Mouse (Mus musculus) cerebellum, adult 8-10 months (tissue): ENCODE measurements at regions not wholly inside any gene's neighbourhood (a gene's known extent, or its start where the extent isn't known, plus 50 kb on each side); places are given as distances from the start of the nearest gene placed in this dataset.

Experiments used
- DNase-seq: peaks from one replicate; pipeline ENCODE4 v3.0.0; 2022

DNA sequence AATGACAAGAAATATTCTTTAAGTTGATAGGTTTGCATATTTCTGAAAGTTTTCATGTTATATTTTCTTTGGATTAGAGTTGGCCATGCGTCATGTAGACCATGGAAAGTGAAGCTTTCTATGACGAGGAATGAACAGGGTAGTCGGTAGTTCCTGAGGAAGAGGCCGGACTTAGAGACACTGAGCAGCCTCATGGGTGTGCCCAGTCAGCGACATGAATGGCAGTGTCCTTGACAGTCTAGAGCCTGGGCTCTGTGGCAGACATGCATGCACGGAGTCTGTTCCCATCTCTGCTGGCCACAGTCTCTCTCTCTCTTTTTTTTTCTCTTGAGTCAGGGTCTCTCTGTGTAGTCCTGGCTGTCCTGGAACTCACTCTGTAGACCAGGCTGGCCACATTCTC is 1176.9 kb upstream of the A1bg start:
- DNase-seq: no peak

- DNase-seq: no peak
Observed at GRCm38 (mm10) chr15:62098791-62099660, 1176.2 kb upstream of the A1bg start.

- DNase-seq: no peak
Observed at GRCm38 (mm10) chr15:62096778-62097177, 1174.0 kb upstream of the A1bg start.

- DNase-seq: no peak
Observed at GRCm38 (mm10) chr15:62095198-62095597, 1172.4 kb upstream of the A1bg start.

- DNase-seq: no peak
Observed at GRCm38 (mm10) chr15:62093672-62094071, 1170.9 kb upstream of the A1bg start.

DNA sequence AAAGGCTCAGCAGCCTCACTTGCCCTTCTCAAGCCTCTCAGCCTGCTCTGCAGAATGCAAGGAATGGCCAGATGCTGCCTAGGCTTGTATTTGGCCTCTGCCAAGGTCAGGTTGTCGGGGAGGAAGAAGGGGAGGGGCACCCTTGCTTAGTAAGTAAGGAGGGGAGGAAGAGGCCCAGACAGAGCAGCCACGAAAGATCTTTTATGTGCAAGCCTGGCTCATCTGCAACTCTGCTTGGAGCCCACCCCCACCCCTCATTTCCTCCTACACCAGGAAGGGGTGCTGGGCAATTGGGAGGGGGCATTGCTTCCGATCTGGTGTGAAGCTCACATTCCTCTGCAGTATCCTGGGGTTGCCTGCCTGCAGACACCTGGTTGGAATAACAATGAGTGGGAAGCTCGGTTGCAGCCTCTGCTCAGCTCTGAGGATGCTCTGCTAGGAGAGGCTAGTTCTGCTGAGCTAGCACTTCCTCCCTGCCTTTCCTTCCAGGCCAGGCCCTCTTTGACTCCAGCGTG is 1169.9 kb upstream of the A1bg start:
- no peak for DNase-seq

DNA sequence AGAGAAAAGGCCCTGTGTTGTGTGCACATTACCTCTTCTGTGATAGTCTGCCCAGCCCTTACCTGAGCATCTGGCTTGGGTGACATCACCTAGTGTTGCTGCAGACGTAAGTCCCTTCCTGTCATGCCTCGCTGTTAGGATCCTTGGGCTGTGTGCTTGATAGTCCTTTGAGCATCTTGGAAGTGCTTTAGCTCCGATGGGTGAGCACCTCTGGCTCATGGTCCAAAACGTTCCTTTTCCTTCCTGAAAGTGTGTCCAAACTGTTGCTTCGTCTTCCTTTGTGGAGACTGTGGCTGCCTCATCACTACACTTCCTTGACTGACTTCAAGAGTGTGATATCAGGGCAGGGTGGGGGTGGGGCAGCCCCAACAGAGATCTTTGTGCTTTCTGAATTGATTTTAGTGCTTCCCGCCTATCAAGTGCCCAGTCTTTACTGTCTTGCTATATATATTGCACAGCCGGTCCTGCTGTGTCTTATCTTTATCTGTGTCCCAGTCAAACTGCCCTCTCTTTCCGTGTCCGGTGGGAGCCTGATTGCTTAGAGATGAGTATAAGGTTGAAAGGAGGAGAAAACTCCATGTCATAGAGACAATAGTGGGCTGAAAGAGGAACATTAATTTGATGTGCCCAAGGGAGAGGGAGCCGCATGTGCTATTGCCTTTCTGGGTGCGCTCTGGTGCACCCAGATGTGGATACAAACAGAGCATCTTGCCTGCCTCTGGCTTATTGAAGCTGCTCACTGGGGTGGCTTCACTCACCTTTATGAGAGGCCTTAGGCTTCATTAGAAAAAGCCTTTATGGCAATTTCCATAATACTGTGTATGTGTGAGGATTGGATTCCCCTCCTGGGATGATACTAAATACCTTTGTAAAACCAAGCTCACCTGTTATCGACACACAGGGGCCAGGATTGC is 1169.2 kb upstream of the A1bg start:
- no peak for DNase-seq

DNA sequence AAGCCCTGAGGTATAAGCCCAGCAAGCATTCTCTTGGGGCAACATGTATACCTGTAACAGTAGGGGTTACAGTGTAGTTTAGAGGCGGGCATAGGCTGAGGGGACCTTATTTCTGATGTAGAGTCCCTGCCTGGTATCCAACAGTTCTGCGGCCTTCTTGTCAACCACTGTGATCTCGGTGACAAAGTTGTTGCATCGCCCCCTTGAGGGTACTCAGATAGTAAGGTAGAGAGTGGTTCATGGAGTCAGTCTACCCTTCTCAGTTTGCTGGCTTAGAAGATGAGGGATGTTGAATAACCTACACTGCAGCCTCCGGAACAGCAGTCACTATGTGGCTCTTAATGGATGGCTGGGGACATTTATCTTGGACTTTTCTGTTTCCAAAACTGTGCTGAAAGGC is 1168.3 kb upstream of the A1bg start:
- no peak for DNase-seq

DNA sequence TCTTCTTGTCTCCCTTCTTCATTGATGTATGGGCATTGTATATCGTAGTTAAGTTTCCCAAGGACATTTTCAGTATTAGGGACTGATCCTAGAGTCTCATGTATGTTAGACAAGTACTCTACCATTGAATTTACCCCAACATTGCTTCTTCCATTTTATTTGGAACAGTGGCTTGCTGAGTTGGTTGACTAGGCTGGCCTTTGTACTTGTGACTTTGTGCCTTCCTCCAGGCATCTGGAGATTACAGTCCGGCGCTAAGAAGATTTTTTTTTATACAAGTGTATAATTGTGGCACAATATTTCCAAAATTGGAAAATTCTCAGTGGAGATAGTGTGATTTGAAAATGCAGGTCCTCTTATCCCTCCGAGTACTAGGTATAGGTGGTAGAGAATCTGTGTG is 1165.5 kb upstream of the A1bg start:
- no peak for DNase-seq

- DNase-seq: no peak
Observed at GRCm38 (mm10) chr15:62087755-62088154, 1164.9 kb upstream of the A1bg start.

DNA sequence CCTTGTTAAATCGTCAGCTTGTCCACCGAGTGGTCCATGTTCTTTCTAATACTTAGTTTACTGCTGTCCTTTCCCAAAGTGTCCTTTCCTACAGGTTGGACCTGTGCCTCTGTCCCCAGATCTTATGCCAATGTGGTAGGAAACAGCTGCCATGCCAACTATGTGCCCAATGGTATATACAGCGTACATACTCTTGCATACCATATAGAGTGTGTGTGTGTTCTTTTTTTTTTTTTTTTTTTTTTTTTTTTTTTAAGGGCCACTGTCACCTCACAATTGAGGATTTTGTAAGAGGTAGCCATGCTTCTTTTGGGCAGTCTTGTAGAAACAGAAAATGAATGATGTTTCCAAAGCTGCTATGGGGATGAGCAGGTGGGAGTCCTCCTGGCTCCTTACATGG is 1163.2 kb upstream of the A1bg start:
- DNase-seq: no peak

- no peak for DNase-seq
Observed at GRCm38 (mm10) chr15:62083347-62083746, 1160.5 kb upstream of the A1bg start.

- DNase-seq: no peak
Observed at GRCm38 (mm10) chr15:62082539-62082938, 1159.7 kb upstream of the A1bg start.

DNA sequence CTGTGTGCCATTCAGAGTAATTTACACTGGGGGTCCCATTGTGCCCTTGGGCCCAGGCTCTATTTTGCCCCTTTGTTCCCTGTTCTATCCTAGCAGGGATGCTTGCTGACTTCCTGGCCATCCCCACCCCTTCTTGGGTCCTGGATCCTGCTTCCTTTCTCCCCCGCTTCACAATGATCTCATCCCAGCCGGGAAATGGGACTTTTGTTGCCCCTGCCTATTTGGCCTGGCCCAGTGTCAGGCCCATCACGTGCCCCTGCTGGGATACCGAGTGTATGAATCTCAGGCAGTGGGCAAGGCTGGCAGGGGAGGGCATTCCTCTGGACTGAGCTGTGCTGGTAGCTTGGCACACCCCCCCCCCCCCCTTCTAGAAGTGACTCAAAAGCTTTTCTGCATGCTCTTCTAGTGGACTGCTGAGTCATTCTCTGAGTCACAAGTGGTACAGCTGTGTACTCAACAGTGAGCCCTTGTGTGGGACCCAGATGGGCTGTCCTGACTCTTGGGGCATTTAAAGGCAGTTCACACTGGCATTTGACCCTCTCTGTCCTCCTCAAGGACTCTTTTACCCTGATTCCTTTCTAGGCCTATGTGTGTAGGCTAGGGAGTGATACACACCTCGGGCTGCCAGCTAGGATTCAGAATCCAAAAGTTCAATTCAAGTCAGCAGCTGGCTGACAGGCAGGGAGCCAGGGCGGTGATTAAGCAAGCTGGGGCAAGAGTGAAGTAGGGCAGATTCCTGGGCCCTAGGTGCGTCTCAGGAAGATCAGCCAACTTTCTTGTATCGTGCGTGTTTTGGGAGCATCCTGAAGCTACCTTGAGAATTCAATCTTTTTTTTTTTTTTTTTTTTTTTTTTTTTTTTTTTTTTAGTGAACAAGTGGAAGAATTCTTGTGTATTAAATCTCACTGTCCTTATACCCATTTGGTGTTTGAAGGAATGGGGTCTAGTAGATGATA is 1156.6 kb upstream of the A1bg start:
- DNase-seq: peak; percentile 8

GRCm38 (mm10) chr15:62076552-62077234 is 1153.9 kb upstream of the A1bg start:
- DNase-seq: no peak

DNA sequence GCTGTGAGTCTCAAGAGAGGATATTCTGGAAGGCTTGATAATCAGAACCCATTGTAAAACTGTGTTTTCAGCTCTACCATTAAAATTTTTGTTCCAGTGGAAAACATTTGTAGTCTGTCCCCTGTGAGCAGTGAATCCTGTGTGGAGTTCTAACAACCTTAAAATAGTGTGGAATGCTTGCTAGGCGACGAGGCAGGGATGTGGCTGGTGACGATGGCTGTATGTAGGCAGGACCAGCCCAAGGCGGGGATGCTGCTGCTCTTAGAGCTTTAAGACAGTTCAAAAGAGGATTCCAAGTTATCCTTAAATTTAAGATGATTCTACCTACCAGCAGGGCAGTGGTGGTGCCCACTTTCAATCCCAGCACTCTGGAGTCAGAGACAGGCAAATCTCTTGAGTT is 1151.9 kb upstream of the A1bg start:
- DNase-seq: no peak

- DNase-seq: no peak
Observed at GRCm38 (mm10) chr15:62073595-62073994, 1150.8 kb upstream of the A1bg start.

GRCm38 (mm10) chr15:62071311-62071710 is 1148.5 kb upstream of the A1bg start:
- DNase-seq: no peak

- DNase-seq: no peak
Observed at GRCm38 (mm10) chr15:62068422-62069160, 1145.8 kb upstream of the A1bg start.

DNA sequence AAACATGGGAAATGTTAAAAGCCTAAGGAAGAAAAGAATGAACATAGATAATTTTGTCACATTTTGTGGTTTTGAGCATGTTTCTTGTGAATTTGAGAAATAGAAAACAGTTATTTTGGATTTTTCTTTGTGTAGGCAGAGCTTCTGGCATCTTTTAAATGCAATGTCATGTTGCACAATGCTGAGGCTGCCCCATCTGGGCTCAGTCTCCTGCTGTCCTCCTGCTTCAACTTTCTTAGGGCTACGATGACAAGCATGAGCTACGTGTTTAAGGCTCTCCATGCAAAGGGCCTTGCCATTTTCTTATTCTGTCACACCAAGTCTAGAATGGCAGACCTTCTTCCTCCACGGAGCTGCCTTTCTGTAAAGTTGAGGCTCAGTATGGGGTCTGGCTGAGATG is 1141.6 kb upstream of the A1bg start:
- DNase-seq: no peak

DNA sequence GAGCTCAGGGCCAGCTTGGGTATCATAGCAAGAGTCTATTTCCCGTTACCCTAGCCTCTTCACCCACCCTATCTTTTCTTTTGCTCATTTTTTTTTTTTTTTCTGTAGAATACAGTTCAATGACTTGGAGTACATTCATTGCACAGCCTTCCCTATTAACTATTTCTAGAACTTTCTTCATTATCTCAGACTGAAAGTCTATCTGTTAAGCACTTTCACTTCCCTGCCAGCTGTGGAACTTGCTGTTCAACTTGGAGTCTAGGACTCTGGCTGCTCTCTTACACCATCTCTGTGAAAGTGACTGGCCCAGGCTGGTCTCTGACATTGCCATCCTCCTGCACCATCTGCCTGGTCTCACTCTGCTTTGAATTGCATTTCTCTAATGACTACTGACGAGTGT is 1134.6 kb upstream of the A1bg start:
- DNase-seq: no peak
